In the genomic region with DNA sequence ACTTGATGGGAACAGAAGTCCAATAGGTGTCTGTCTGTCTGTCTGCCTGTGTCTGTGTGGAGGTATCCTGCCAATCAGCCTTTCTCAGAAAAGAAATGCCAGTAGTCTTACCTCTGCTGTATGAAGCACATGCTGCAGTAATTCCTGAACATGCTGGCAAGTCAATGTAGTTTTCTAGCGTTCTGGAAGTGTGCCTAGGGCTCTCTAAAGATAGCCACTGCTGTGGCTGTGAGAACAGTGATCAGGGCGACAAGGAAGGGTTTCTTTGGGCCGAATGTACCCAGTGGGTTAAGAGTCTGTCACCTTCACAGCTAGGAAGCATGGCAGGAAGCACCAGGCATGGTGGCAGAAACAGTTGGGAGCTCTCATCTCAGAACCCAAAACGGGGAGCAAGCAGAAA, we compare ENCODE assay signal across 15 mouse cellular contexts. TPM values are rescaled to one million over a fixed set of nuclear protein-coding genes. Genes with fewer than 3 reads are reported as not detected.
A peak's percentile ranks its signal among the peaks of the same experiment; 100 is the strongest.
DNase-seq lines count a peak whose midpoint lies in the region; ATAC-seq lines count a peak whose summit lies in the region.
"Had no signal": no experiment of that assay in that cellular context is flagged by ENCODE, and none has a peak within 500 bp of the region (broad histone marks: within the 10 kb centered on the region; RNA-seq: fewer than 3 reads in every experiment).

No protein-coding gene starts in this region.

- peak; percentile 36 to 43 for DNase-seq in cerebellum, postnatal 14 days
- no peak for DNase-seq in cerebellum, adult 11 months
- peak; percentile 56 for DNase-seq in heart, adult 8-10 months (ENCODE audit: low spot score)
- no peak for DNase-seq in heart, embryonic 10.5 days (ENCODE audit: low spot score)
- peak; percentile 13 for DNase-seq in neural tube, embryonic 10.5 days (ENCODE audit: extremely low spot score, low spot score)
- DNase-seq in adrenal gland, adult 2 months, result no peak
- DNase-seq: adrenal gland, adult 8-10 months; embryo, embryonic 11 days; lung, adult 18-20 months; lung, postnatal 4 days; midbrain, embryonic 14.5 days had no signal

- H3K4me1 ChIP-seq in heart, embryonic 10.5 days, result no peaks in the 10 kb centered on the region
- no peaks in the 10 kb centered on the region for H3K4me1 ChIP-seq in neural tube, embryonic 15.5 days
- H3K4me1 ChIP-seq: stomach, embryonic 15.5 days had no signal

- no peak for ATAC-seq in neural tube, embryonic 15.5 days (ENCODE audit: low FRiP score)
- no peak for ATAC-seq in inflammation-experienced regulatory T-cells, adult 6 months

- 75% methylated on average over 4 of the region's 4 CpGs for WGBS in heart, embryonic 10.5 days
- WGBS in neural tube, embryonic 15.5 days, result 89% methylated on average over 4 of the region's 4 CpGs

- H3K4me2 ChIP-seq in neural tube, embryonic 15.5 days, result no peak overlapping the region
- H3K4me2 ChIP-seq: stomach, embryonic 15.5 days had no signal

- no peaks in the 10 kb centered on the region; the same call in 1 of the 2 replicates for H3K9me3 ChIP-seq in heart, embryonic 10.5 days
- no peaks in the 10 kb centered on the region for H3K9me3 ChIP-seq in neural tube, embryonic 15.5 days (replicated peaks)
- H3K9me3 ChIP-seq: stomach, embryonic 15.5 days had no signal

- H3K4me3 ChIP-seq in heart, embryonic 10.5 days, result no peak overlapping the region
- H3K4me3 ChIP-seq in neural tube, embryonic 15.5 days (replicated peaks), result no peak overlapping the region
- H3K4me3 ChIP-seq: erythroblast, embryonic 14.5 days; stomach, embryonic 15.5 days had no signal

- H3K27ac ChIP-seq in heart, embryonic 10.5 days, result no peak overlapping the region
- no peak overlapping the region for H3K27ac ChIP-seq in neural tube, embryonic 15.5 days (replicated peaks)
- H3K27ac ChIP-seq: stomach, embryonic 15.5 days had no signal

- no peak overlapping the region for H3K9ac ChIP-seq in neural tube, embryonic 15.5 days (replicated peaks)
- H3K9ac ChIP-seq: stomach, embryonic 15.5 days had no signal

- H3K36me3 ChIP-seq in heart, embryonic 10.5 days, result peaks cover 69% of the 10 kb centered on the region
- peaks cover 27% of the 10 kb centered on the region for H3K36me3 ChIP-seq in neural tube, embryonic 15.5 days

- no peaks in the 10 kb centered on the region for H3K27me3 ChIP-seq in heart, embryonic 10.5 days (ENCODE audit: insufficient read depth, poor library complexity, severe bottlenecking)
- H3K27me3 ChIP-seq in neural tube, embryonic 15.5 days (replicated peaks), result no peaks in the 10 kb centered on the region
- H3K27me3 ChIP-seq: stomach, embryonic 15.5 days had no signal

RNA-seq across cellular contexts. Expression of gene Sdc1, which starts 17.0 kb away (rescaled TPM):
- 1 to 10 TPM; 5.8 to 8.6 (median 7.3) TPM for total RNA-seq in heart, adult 8-10 months (2022)
- 44.5 and 75.8 TPM in 2 replicates for polyA plus RNA-seq in heart, embryonic 10.5 days (2016; fragmentation: Nextera tagmentation; extraction: Ambion mirVana)
- 15.0 and 26.1 TPM in 2 replicates for polyA plus RNA-seq in neural tube, embryonic 15.5 days (2015; fragmentation: Nextera tagmentation; extraction: Ambion mirVana)
- 10 to 100 TPM; 14.0 to 20.9 TPM for total RNA-seq in adrenal gland, adult 2 months (2021)
- 16.4 and 18.0 TPM in 2 replicates for polyA plus RNA-seq in adrenal gland, adult 2 months (2012; rRNA removed)
- polyA plus RNA-seq in inflammation-experienced regulatory T-cells, adult 6 months (2017; shearing (Covaris generic)), result under 1 TPM in 2 of 3 experiments, not detected in 1; 0.30 to 0.74 TPM

Comparison
In these comparisons a context has a peak if more than half of its experiments do, and no peak if none do; other contexts are left out.
1. DNase-seq: peak in cerebellum, postnatal 14 days (2 of 2), heart, adult 8-10 months (single experiment) and neural tube, embryonic 10.5 days (single experiment); none in cerebellum, adult 11 months (single experiment), heart, embryonic 10.5 days (single experiment) and adrenal gland, adult 2 months (single experiment).